Mouse (Mus musculus) kidney, postnatal 0 days (tissue): ENCODE measurements around the gene Cers6. TPM values are rescaled to one million over a fixed set of nuclear protein-coding genes. Genes with fewer than 3 reads are reported as not detected.

Experiments used
- ATAC-seq: fragments of 200-750 bp; cut with Nextera tagmentation; replicated peaks from 2 replicates; pipeline ENCODE4 v1.8.0; 2017; ENCODE audit warnings: low read depth, moderate number of reproducible peaks, moderate TSS enrichment, moderate library complexity; ENCODE audit not compliant: low FRiP score
- DNase-seq: peaks from one replicate; pipeline ENCODE4 v3.0.0-alpha.2; 2016; ENCODE audit warnings: low spot score
- H3K27ac ChIP-seq: fragments of 300-500 bp; sonication (generic); 2 replicates; pipeline ENCODE4 v1.5.1; 2014; ENCODE audit warnings: mild to moderate bottlenecking
- H3K27me3 ChIP-seq: fragments of 300-500 bp; sonication (generic); 2 replicates; pipeline ENCODE4 v1.6.1; 2014; ENCODE audit warnings: low read length, mixed read lengths; ENCODE audit not compliant: insufficient read depth
- H3K36me3 ChIP-seq: fragments of 300-500 bp; sonication (generic); 2 replicates; pipeline ENCODE4 v1.6.1; 2014; ENCODE audit warnings: low read length, mixed read lengths; ENCODE audit not compliant: insufficient read depth
- H3K4me1 ChIP-seq: fragments of 300-500 bp; sonication (generic); replicated peaks from 2 replicates; pipeline ENCODE4 v1.6.1; 2014; ENCODE audit warnings: antibody characterized with exemption, low read length, mixed read lengths; ENCODE audit not compliant: insufficient read depth
- H3K4me2 ChIP-seq: fragments of 300-500 bp; sonication (generic); 2 replicates; pipeline ENCODE4 v1.6.1; 2014; ENCODE audit warnings: mild to moderate bottlenecking, low read length, moderate library complexity, mixed read lengths
- H3K4me3 ChIP-seq: fragments of 300-500 bp; sonication (generic); replicated peaks from 2 replicates; pipeline ENCODE4 v1.5.1; 2014; ENCODE audit warnings: low read depth, low read length
- H3K9ac ChIP-seq: fragments of 300-500 bp; sonication (generic); 2 replicates; pipeline ENCODE4 v1.6.1; 2014; ENCODE audit warnings: low read depth, low read length
- H3K9me3 ChIP-seq: fragments of 300-500 bp; sonication (generic); replicated peaks from 2 replicates; pipeline ENCODE4 v1.6.1; 2016; ENCODE audit warnings: low read length, inconsistent platforms, mixed read lengths
- CTCF ChIP-seq: IDR thresholded peaks from 2 replicates; pipeline ENCODE4 v1.5.1; 2016; ENCODE audit warnings: antibody characterized with exemption, low read depth, mild to moderate bottlenecking, moderate library complexity
- WGBS: fragments of 180-500 bp; shearing (Covaris S2); extraction: QIAGEN DNeasy Blood & Tissue Kit; methylation state at CpG from one replicate; pipeline ENCODE4 v1.1.7; 2014; 5-methylcytosine and 5-hydroxymethylcytosine counted together
- polyA plus RNA-seq: library from polyadenylated mRNA; unstranded; fragments of >200 nt; fragmentation: Nextera tagmentation; extraction: Ambion mirVana; gene quantifications from 2 replicates; pipeline ENCODE4 v1.2.1, GENCODE M21; 2015

The Cers6 gene
- polyA plus RNA-seq, 1 experiment from 2014 or later, result 18.3 TPM

DNA sequence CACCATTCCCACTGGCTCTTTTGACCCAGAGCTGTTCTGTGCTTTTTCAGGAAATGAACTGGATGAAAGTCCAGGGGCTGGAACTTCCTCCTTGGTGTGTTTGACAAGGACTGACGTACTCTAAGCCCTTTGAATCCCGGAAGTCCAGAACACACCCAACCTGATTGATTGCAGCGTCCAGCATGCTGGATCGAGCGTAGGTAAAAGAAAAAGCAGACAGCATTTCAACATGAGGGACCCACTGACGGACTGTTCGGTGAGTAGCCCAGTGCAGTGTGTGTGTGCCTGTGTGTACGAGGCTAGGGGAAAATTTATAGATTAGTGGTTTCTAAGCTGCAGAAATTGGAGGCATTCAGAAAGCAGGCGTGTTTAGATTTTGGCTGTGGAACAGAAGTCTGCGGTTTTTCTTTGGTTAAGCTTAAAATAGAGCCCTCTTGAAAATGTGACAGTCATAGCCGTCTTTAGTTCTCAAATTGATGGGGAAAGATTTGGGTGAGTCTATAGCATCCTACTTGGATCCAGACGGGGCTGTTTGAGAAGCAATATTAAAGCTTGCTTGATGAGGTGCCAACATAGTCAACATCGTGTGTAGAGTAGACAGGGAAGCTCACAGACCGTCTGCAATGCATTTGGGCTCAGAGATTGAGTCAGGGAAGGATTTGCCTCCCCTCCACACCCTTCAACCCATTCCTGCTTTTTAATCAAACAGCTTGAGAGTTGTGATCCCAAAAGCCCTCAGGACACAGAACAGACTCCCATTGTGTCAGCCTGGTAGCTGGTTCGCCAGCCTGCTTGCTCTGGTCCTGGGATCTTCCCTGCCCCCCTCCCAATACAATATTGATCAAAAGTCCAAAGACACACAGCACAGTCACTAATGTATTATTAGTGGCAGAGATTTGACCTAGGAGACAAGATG lies 274.7 kb downstream of the Cers6 start, which contains the start of gene Nostrin:
TSS of gene Nostrin (plus strand) at position 140 of the 916 bp plus-strand sequence.
- Histone ChIP-seq H3K27me3 (no peaks in the 10 kb centered on the region), H3K36me3 (no peaks in the 10 kb centered on the region), H3K4me1 (peaks cover 3% of the 10 kb centered on the region; the same call in 1 of the 2 replicates), H3K27ac (peak within 1 kb of the TSS; percentile 11), H3K9me3 (no peaks in the 10 kb centered on the region), H3K4me2 (peak within 1 kb of the TSS; percentile 2), H3K4me3 (peak within 1 kb of the TSS; percentile 3; the same call in 1 of the 2 replicates), H3K9ac (0 out of 2 replicates have a peak within 1 kb of the TSS, but pooled peaks have one; percentile 29)
- WGBS, result 49% methylated on average over 15 of the region's 15 CpGs
- peak; percentile 52 for ATAC-seq
- peak; percentile 81 for DNase-seq
- TF ChIP-seq CTCF, result no peak

DNA sequence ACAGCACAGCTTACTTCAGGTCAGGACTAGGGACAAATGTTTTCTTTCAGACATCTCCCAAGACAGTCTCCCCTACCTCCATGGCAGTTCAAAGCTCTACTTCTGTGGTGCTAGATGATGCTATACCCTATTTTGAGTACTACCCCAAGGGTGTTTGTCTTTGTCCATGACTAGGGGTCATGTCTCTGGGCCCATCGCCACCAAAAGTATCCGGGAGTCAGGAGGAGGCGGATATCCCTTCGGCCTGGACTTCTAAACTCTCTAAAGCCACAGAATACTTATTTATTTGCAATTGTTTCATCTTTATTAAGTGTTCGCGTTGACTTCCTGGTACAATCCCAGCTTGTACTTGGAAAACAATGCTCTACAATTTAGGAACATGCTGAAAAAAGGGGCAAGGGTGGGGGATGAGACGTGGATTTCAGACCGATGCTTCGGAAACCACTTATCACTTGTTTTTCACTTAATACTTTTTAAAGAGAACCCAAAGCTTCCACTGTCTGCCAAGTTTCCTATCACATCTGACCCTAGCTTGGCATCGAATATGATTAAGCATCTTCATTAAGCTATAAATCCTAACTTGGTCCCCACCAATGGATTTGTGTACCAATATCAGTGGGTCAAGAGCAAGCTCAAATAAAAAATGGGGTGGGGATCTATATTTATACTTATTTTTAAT lies 276.3 kb downstream of the Cers6 start:
- no peak overlapping the region for H3K9ac ChIP-seq
- TF ChIP-seq CTCF, result no peak
- H3K27me3 ChIP-seq, result no peaks in the 10 kb centered on the region
- H3K9me3 ChIP-seq, result no peaks in the 10 kb centered on the region
- H3K36me3 ChIP-seq, result no peaks in the 10 kb centered on the region
- no peak for ATAC-seq
- DNase-seq, result no peak
- no peak overlapping the region for H3K27ac ChIP-seq
- H3K4me1 ChIP-seq, result peaks cover 3% of the 10 kb centered on the region; the same call in 1 of the 2 replicates
- 78% methylated on average over 10 of the region's 10 CpGs for WGBS
- H3K4me2 ChIP-seq, result no peak overlapping the region
- H3K4me3 ChIP-seq, result no peak overlapping the region

DNA sequence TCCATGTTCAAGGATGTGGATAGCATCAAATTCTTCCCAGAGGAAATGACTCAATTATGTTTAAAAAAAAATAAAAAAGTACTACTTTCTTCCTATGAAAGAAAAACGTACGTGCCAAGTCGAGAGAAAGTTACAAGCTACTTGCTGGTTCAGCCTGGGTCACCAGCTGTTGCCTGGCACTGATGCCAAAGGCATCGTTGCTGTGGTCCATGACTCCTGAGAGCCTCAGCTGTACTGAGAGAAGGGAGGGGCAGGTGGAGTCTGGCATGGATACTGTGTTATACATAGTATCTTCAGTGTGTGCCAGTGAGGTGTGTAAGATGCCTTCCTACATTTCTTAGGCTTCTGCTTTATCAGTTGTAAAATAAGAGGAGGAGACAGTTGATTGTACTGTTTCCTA lies 277.5 kb downstream of the Cers6 start:
- no peaks in the 10 kb centered on the region for H3K27me3 ChIP-seq
- no peak for DNase-seq
- no peaks in the 10 kb centered on the region for H3K9me3 ChIP-seq
- no peak overlapping the region for H3K9ac ChIP-seq
- no peak overlapping the region for H3K4me3 ChIP-seq
- peaks cover 3% of the 10 kb centered on the region; the same call in 1 of the 2 replicates for H3K4me1 ChIP-seq
- H3K36me3 ChIP-seq, result no peaks in the 10 kb centered on the region
- no peak for TF ChIP-seq CTCF
- no peak overlapping the region for H3K27ac ChIP-seq
- H3K4me2 ChIP-seq, result no peak overlapping the region
- no peak for ATAC-seq
- 47% methylated on average over 4 of the region's 4 CpGs for WGBS

DNA sequence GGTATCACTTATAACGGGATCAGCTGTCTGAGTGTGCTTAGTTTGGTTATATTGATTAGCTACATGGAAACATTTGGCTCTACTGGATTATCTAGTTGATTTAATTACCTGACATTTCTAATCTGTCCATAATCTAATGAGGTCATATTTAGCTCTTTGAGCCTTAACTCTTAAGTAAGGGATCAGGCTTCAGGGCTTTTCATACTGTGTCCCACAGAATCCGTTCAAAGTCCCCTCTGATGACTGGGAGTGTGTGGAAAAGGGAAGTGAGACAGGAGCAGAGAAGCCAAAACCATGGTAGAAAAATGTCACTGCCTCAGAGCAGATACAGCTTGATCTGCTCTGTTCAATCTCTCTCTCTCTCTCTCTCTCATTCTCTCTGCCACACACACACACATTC lies 279.0 kb downstream of the Cers6 start:
- 0 out of 2 replicates have a peak, but pooled peaks cover 2% of the 10 kb centered on the region for H3K4me1 ChIP-seq

DNA sequence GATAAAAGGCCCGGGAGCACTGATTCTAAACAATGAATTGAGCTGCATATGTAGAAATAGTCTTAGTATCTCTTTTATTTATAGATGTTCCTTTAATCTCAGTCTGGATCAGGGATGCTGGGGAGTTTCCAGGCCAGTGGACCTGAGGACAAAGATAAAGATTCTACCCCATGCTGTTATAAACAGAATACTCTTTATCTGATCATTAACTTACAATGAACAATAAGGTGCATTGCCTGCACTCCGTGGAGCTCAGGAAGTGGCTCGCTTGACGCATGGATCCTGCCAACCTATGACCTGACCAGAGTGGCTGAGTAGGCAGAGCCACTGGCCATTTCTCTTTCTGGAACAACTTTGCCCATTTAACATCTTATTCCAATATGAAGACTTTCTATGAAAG lies 279.6 kb downstream of the Cers6 start:
- DNase-seq, result no peak
- no peak for TF ChIP-seq CTCF

More for the DNA sequence above, 279.0 kb downstream of the Cers6 start:
- ATAC-seq (no peak), DNase-seq (no peak)
- TF ChIP-seq CTCF, result no peak
- Histone ChIP-seq H3K9ac (no peak overlapping the region), H3K4me3 (no peak overlapping the region), H3K27ac (no peak overlapping the region), H3K27me3 (no peaks in the 10 kb centered on the region), H3K4me2 (no peak overlapping the region), H3K36me3 (no peaks in the 10 kb centered on the region), H3K9me3 (no peaks in the 10 kb centered on the region)
- 69% methylated on average over 2 of the region's 2 CpGs for WGBS

DNA sequence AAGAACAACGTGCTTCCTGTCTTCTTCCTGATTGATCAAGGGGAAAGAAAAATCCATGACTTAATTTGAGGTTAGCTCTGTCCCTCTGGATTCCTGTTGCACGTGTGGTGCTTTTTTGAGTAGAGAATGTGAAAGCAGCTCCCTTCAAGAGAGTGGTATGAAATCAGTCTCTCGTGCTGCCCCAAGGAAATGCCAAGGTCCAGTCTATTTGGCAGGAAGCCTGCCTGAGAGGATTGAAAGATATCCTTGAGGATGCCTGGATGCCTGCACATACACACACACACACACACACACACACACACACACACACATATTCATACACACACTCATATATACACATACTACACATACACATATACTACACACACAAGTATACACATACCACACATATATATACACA lies 287.4 kb downstream of the Cers6 start:
- no peak overlapping the region for H3K4me2 ChIP-seq
- no peaks in the 10 kb centered on the region for H3K4me1 ChIP-seq
- no peaks in the 10 kb centered on the region for H3K9me3 ChIP-seq
- H3K27ac ChIP-seq, result no peak overlapping the region
- no peak overlapping the region for H3K4me3 ChIP-seq
- TF ChIP-seq CTCF, result no peak
- no peak for DNase-seq
- no peaks in the 10 kb centered on the region for H3K36me3 ChIP-seq
- WGBS, result 53% methylated on average over 3 of the region's 3 CpGs
- no peak for ATAC-seq
- H3K9ac ChIP-seq, result no peak overlapping the region
- H3K27me3 ChIP-seq, result no peaks in the 10 kb centered on the region

More for the DNA sequence above, 279.6 kb downstream of the Cers6 start:
- no peaks in the 10 kb centered on the region for H3K4me1 ChIP-seq
- H3K36me3 ChIP-seq, result no peaks in the 10 kb centered on the region
- H3K9ac ChIP-seq, result no peak overlapping the region
- H3K27ac ChIP-seq, result no peak overlapping the region
- H3K9me3 ChIP-seq, result no peaks in the 10 kb centered on the region
- 61% methylated on average over 4 of the region's 4 CpGs for WGBS
- no peak overlapping the region for H3K4me2 ChIP-seq
- no peaks in the 10 kb centered on the region for H3K27me3 ChIP-seq
- no peak overlapping the region for H3K4me3 ChIP-seq
- ATAC-seq, result no peak
